Mouse (Mus musculus) 416B (cell line): ENCODE measurements at regions not wholly inside any gene's neighbourhood (a gene's known extent, or its start where the extent isn't known, plus 50 kb on each side); places are given as distances from the start of the nearest gene placed in this dataset.

ENCODE experiments used
- DNase-seq: peaks from one replicate; pipeline ENCODE4 v3.0.0; 2011; ENCODE audit warnings: low read depth

GRCm38 (mm10) chr3:38209081-38209480, 275.6 kb downstream of the Ankrd50 start:
- peak; percentile 44 for DNase-seq

GRCm38 (mm10) chr3:38207867-38208266, 276.8 kb downstream of the Ankrd50 start:
- DNase-seq = no peak

- DNase-seq = peak; percentile 83
Observed at GRCm38 (mm10) chr3:38201861-38202656, 282.6 kb downstream of the Ankrd50 start.

- no peak for DNase-seq
Observed at GRCm38 (mm10) chr3:38194001-38194400, 290.6 kb downstream of the Ankrd50 start.

- no peak for DNase-seq
Observed at GRCm38 (mm10) chr3:38187406-38187896, 297.2 kb downstream of the Ankrd50 start.

- DNase-seq = no peak
Observed at GRCm38 (mm10) chr3:38186503-38186902, 298.1 kb downstream of the Ankrd50 start.

GRCm38 (mm10) chr3:38178295-38178694, 306.3 kb downstream of the Ankrd50 start:
- peak; percentile 51 for DNase-seq

GRCm38 (mm10) chr3:38175946-38176345, 308.7 kb downstream of the Ankrd50 start:
- no peak for DNase-seq

- DNase-seq = peak; percentile 55
Observed at GRCm38 (mm10) chr3:38174735-38175280, 309.8 kb downstream of the Ankrd50 start.

- no peak for DNase-seq
Observed at GRCm38 (mm10) chr3:38152408-38152807, 332.2 kb downstream of the Ankrd50 start.

- DNase-seq = no peak
Observed at GRCm38 (mm10) chr3:38151821-38152220, 332.8 kb downstream of the Ankrd50 start.

- DNase-seq = no peak
Observed at GRCm38 (mm10) chr3:38146663-38147062, 338.0 kb downstream of the Ankrd50 start.

GRCm38 (mm10) chr3:38145444-38145843, 339.2 kb downstream of the Ankrd50 start:
- no peak for DNase-seq

- no peak for DNase-seq
Observed at GRCm38 (mm10) chr3:38144650-38145049, 340.0 kb downstream of the Ankrd50 start.

- peak; percentile 88 for DNase-seq
Observed at GRCm38 (mm10) chr3:38143147-38143883, 341.3 kb downstream of the Ankrd50 start.

- no peak for DNase-seq
Observed at GRCm38 (mm10) chr3:38139387-38139786, 345.3 kb downstream of the Ankrd50 start.

GRCm38 (mm10) chr3:38138014-38138413, 346.6 kb downstream of the Ankrd50 start:
- peak; percentile 62 for DNase-seq

GRCm38 (mm10) chr3:38135808-38136214, 348.8 kb downstream of the Ankrd50 start:
- DNase-seq = no peak

- no peak for DNase-seq
Observed at GRCm38 (mm10) chr3:38134425-38134824, 350.2 kb downstream of the Ankrd50 start.

GRCm38 (mm10) chr3:38131887-38132220, 352.8 kb downstream of the Ankrd50 start:
- DNase-seq = no peak

GRCm38 (mm10) chr3:38131176-38131886, 353.3 kb downstream of the Ankrd50 start:
- no peak for DNase-seq

GRCm38 (mm10) chr3:38130088-38130487, 354.6 kb downstream of the Ankrd50 start:
- DNase-seq = no peak
